ENCODE assay signal across 20 mouse cellular contexts in genomic region chr8:111961330-111961729, GRCm38 (mm10). TPM values are rescaled to one million over a fixed set of nuclear protein-coding genes. Genes with fewer than 3 reads are reported as not detected.
DNase-seq lines count a peak whose midpoint lies in the region; ATAC-seq and TF ChIP-seq lines count a peak whose summit lies in the region.
"Had no signal": no experiment of that assay in that cellular context is flagged by ENCODE, and none has a peak within 500 bp of the region (broad histone marks: within the 10 kb centered on the region; RNA-seq: fewer than 3 reads in every experiment).

No protein-coding gene starts in this region.

- no peak overlapping the region for H3K4me3 ChIP-seq in kidney, postnatal 0 days (replicated peaks; ENCODE audit: low read depth, low read length)
- no peak overlapping the region for H3K4me3 ChIP-seq in midbrain, postnatal 0 days (ENCODE audit: low read depth, low read length)
- no peak overlapping the region for H3K4me3 ChIP-seq in midbrain, embryonic 13.5 days (replicated peaks)
- no peak overlapping the region for H3K4me3 ChIP-seq in olfactory bulb, adult 2 months (ENCODE audit: insufficient read depth, low read depth, low read length)
- H3K4me3 ChIP-seq in thymus, adult 2 months (ENCODE audit: control insufficient read depth, insufficient read depth, low read length): no peak overlapping the region
- H3K4me3 ChIP-seq: embryonic facial prominence, embryonic 10.5 days; forebrain, embryonic 12.5 days; heart, embryonic 15.5 days; kidney, embryonic 15.5 days; limb, embryonic 15.5 days; neural tube, embryonic 15.5 days had no signal

- H3K4me2 ChIP-seq in kidney, postnatal 0 days (ENCODE audit: low read length): no peak overlapping the region
- no peak overlapping the region for H3K4me2 ChIP-seq in midbrain, postnatal 0 days (ENCODE audit: low read depth, low read length, poor library complexity, severe bottlenecking)
- H3K4me2 ChIP-seq in midbrain, embryonic 13.5 days (replicated peaks): no peak overlapping the region
- H3K4me2 ChIP-seq: forebrain, embryonic 12.5 days; heart, embryonic 15.5 days; kidney, embryonic 15.5 days; limb, embryonic 15.5 days; neural tube, embryonic 15.5 days had no signal

- H3K9me3 ChIP-seq in kidney, postnatal 0 days (replicated peaks; ENCODE audit: low read length): no peaks in the 10 kb centered on the region
- no peaks in the 10 kb centered on the region for H3K9me3 ChIP-seq in midbrain, postnatal 0 days (ENCODE audit: low read length)
- no peaks in the 10 kb centered on the region for H3K9me3 ChIP-seq in midbrain, embryonic 13.5 days
- H3K9me3 ChIP-seq: embryonic facial prominence, embryonic 10.5 days; forebrain, embryonic 12.5 days; G1E; heart, embryonic 15.5 days; kidney, embryonic 15.5 days; limb, embryonic 15.5 days; neural tube, embryonic 15.5 days had no signal

- TF ChIP-seq CTCF in kidney, postnatal 0 days (IDR thresholded peaks at IDR 0.05; ENCODE audit: low read depth): no peak; the same call in 1 of the 2 replicates
- TF ChIP-seq CTCF in midbrain, postnatal 0 days (IDR thresholded peaks at IDR 0.05): peak; percentile 14; the same call in 1 of the 2 replicates
- no peak for TF ChIP-seq CTCF in olfactory bulb, adult 2 months (IDR thresholded peaks at IDR 0.05; ENCODE audit: insufficient read depth, low read depth, low read length)
- no peak for TF ChIP-seq CTCF in thymus, adult 2 months (IDR thresholded peaks at IDR 0.05; ENCODE audit: borderline replicate concordance, control insufficient read depth, extremely low read depth, insufficient read depth, low read length, poor library complexity)

- no peaks in the 10 kb centered on the region for H3K4me1 ChIP-seq in kidney, postnatal 0 days (replicated peaks; ENCODE audit: insufficient read depth, low read length)
- no peaks in the 10 kb centered on the region for H3K4me1 ChIP-seq in midbrain, postnatal 0 days (ENCODE audit: insufficient read depth, low read length)
- no peaks in the 10 kb centered on the region; the same call in 1 of the 2 replicates for H3K4me1 ChIP-seq in midbrain, embryonic 13.5 days (replicated peaks)
- peaks cover 27% of the 10 kb centered on the region for H3K4me1 ChIP-seq in olfactory bulb, adult 2 months (ENCODE audit: control insufficient read depth, insufficient read depth, low read length)
- H3K4me1 ChIP-seq in thymus, adult 2 months (replicated peaks; ENCODE audit: control insufficient read depth, insufficient read depth, low read length): peaks cover under 1% of the 10 kb centered on the region
- H3K4me1 ChIP-seq: forebrain, embryonic 12.5 days; kidney, embryonic 15.5 days; neural tube, embryonic 15.5 days had no signal

- peak; percentile 10 for DNase-seq in kidney, postnatal 0 days (ENCODE audit: low spot score)
- DNase-seq in kidney, adult 9 months: no peak
- no peak for DNase-seq in midbrain, postnatal 0 days (ENCODE audit: low spot score)
- peak; percentile 65 for DNase-seq in ZHBTc4 (ENCODE audit: low read depth, low spot score)
- DNase-seq in thymus, adult 2 months: no peak
- DNase-seq: cerebellum, adult 18-20 months; gastrocnemius, postnatal 10 days; heart, postnatal 4 days; lung, postnatal 4 days; midbrain, embryonic 14.5 days had no signal

- H3K9ac ChIP-seq in kidney, postnatal 0 days (ENCODE audit: low read depth, low read length): no peak overlapping the region
- no peak overlapping the region for H3K9ac ChIP-seq in midbrain, postnatal 0 days (replicated peaks; ENCODE audit: low read length, poor library complexity, severe bottlenecking)
- no peak overlapping the region for H3K9ac ChIP-seq in midbrain, embryonic 13.5 days (replicated peaks)
- H3K9ac ChIP-seq: forebrain, embryonic 12.5 days; heart, embryonic 15.5 days; kidney, embryonic 15.5 days; limb, embryonic 15.5 days; neural tube, embryonic 15.5 days had no signal

- no peaks in the 10 kb centered on the region for H3K27me3 ChIP-seq in kidney, postnatal 0 days (ENCODE audit: insufficient read depth, low read length)
- no peaks in the 10 kb centered on the region for H3K27me3 ChIP-seq in midbrain, postnatal 0 days (ENCODE audit: insufficient read depth, low read length)
- H3K27me3 ChIP-seq in midbrain, embryonic 13.5 days: no peaks in the 10 kb centered on the region
- H3K27me3 ChIP-seq in thymus, adult 2 months (ENCODE audit: control insufficient read depth, insufficient read depth, low read length): no peaks in the 10 kb centered on the region
- H3K27me3 ChIP-seq: forebrain, embryonic 12.5 days; heart, embryonic 15.5 days; kidney, embryonic 15.5 days; limb, embryonic 15.5 days; neural tube, embryonic 15.5 days had no signal

- H3K27ac ChIP-seq in kidney, postnatal 0 days: no peak overlapping the region
- no peak overlapping the region for H3K27ac ChIP-seq in midbrain, postnatal 0 days (ENCODE audit: low read depth, low read length)
- no peak overlapping the region for H3K27ac ChIP-seq in midbrain, embryonic 13.5 days
- H3K27ac ChIP-seq in olfactory bulb, adult 2 months (ENCODE audit: insufficient read depth, low read depth, low read length): peak overlapping the region; percentile 12; the same call in 1 of the 2 replicates
- H3K27ac ChIP-seq in thymus, adult 2 months (ENCODE audit: control insufficient read depth, insufficient read depth, low read length): no peak overlapping the region
- H3K27ac ChIP-seq: embryonic facial prominence, embryonic 10.5 days; forebrain, embryonic 12.5 days; heart, embryonic 15.5 days; kidney, embryonic 15.5 days; limb, embryonic 15.5 days; neural tube, embryonic 15.5 days had no signal

- ATAC-seq in kidney, postnatal 0 days (replicated peaks; ENCODE audit: low FRiP score, low read depth): 0 out of 2 replicates have a peak, but pooled peaks have one; percentile 38
- no peak for ATAC-seq in midbrain, postnatal 0 days (ENCODE audit: low FRiP score)
- ATAC-seq in midbrain, embryonic 13.5 days: no peak
- ATAC-seq in CD4-positive, CD25-positive, alpha-beta regulatory T cell, adult 4 months: no peak

- peaks cover 17% of the 10 kb centered on the region; the same call in 1 of the 2 replicates for H3K36me3 ChIP-seq in kidney, postnatal 0 days (ENCODE audit: insufficient read depth, low read length)
- peaks cover 6% of the 10 kb centered on the region for H3K36me3 ChIP-seq in midbrain, postnatal 0 days (ENCODE audit: insufficient read depth, low read length)
- peaks cover 24% of the 10 kb centered on the region for H3K36me3 ChIP-seq in midbrain, embryonic 13.5 days
- no peaks in the 10 kb centered on the region for H3K36me3 ChIP-seq in thymus, adult 2 months (ENCODE audit: control insufficient read depth, insufficient read depth, low read length)

- WGBS in kidney, postnatal 0 days: 60% methylated on average over 3 of the region's 3 CpGs
- 81% methylated on average over 3 of the region's 3 CpGs for WGBS in midbrain, postnatal 0 days
- 70% methylated on average over 3 of the region's 3 CpGs for whole genome bisulfite sequencing in midbrain, embryonic 13.5 days
- WGBS in olfactory bulb, adult 2 months: 70% methylated on average over 3 of the region's 3 CpGs
- 72% methylated on average over 3 of the region's 3 CpGs for WGBS in thymus, adult 2 months

- no peak for TF ChIP-seq POLR2A in olfactory bulb, adult 2 months (IDR thresholded peaks at IDR 0.05; ENCODE audit: insufficient read depth, low read depth, low read length)
- no peak for TF ChIP-seq POLR2A in thymus, adult 2 months (IDR thresholded peaks at IDR 0.05; ENCODE audit: control insufficient read depth, extremely low read depth, insufficient read depth, low read length, poor library complexity)

RNA-seq across cellular contexts. Expression of gene Gabarapl2, which starts 20.8 kb away (rescaled TPM):
- polyA plus RNA-seq in kidney, postnatal 0 days (2015; fragmentation: Nextera tagmentation; extraction: Ambion mirVana): 264 and 266 TPM in 2 replicates
- total RNA-seq in midbrain, postnatal 0 days (2014; rRNA removed): 117 and 121 TPM in 2 replicates
- 459 and 469 TPM in 2 replicates for polyA plus RNA-seq in midbrain, postnatal 0 days (2015; fragmentation: Nextera tagmentation; extraction: Ambion mirVana)
- polyA plus RNA-seq in midbrain, embryonic 13.5 days (2015; fragmentation: Nextera tagmentation; extraction: Ambion mirVana): 453 and 504 TPM in 2 replicates
- not detected in 2 replicates for polyA plus RNA-seq in olfactory bulb, adult 2 months (2012; ENCODE audit: insufficient read depth, insufficient read length, low replicate concordance, missing spikeins)
- 100 to 1,000 TPM; 205 to 239 TPM for polyA plus RNA-seq in CD4-positive, CD25-positive, alpha-beta regulatory T cell, adult 4 months (2017; shearing (Covaris generic))
- 34.1 and 45.3 TPM in 2 replicates for polyA plus RNA-seq in thymus, adult 2 months (2012; rRNA removed)

RNA-seq across cellular contexts. Expression of gene Tmem231, which starts 27.6 kb away (rescaled TPM):
- 17.3 and 17.7 TPM in 2 replicates for polyA plus RNA-seq in kidney, postnatal 0 days (2015; fragmentation: Nextera tagmentation; extraction: Ambion mirVana)
- 21.3 and 23.7 TPM in 2 replicates for total RNA-seq in midbrain, postnatal 0 days (2014; rRNA removed)
- polyA plus RNA-seq in midbrain, postnatal 0 days (2015; fragmentation: Nextera tagmentation; extraction: Ambion mirVana): 17.3 and 18.7 TPM in 2 replicates
- 15.9 and 16.8 TPM in 2 replicates for polyA plus RNA-seq in midbrain, embryonic 13.5 days (2015; fragmentation: Nextera tagmentation; extraction: Ambion mirVana)
- polyA plus RNA-seq in olfactory bulb, adult 2 months (2012; ENCODE audit: insufficient read depth, insufficient read length, low replicate concordance, missing spikeins): not detected in 2 replicates
- 1 to 10 TPM; 2.5 to 3.5 TPM for polyA plus RNA-seq in CD4-positive, CD25-positive, alpha-beta regulatory T cell, adult 4 months (2017; shearing (Covaris generic))
- 2.4 and 2.8 TPM in 2 replicates for polyA plus RNA-seq in thymus, adult 2 months (2012; rRNA removed)

RNA-seq across cellular contexts. Expression of gene Adat1, which starts 30.8 kb away (rescaled TPM):
- polyA plus RNA-seq in kidney, postnatal 0 days (2015; fragmentation: Nextera tagmentation; extraction: Ambion mirVana): 5.3 and 6.1 TPM in 2 replicates
- 3.4 and 5.2 TPM in 2 replicates for total RNA-seq in midbrain, postnatal 0 days (2014; rRNA removed)
- polyA plus RNA-seq in midbrain, postnatal 0 days (2015; fragmentation: Nextera tagmentation; extraction: Ambion mirVana): 3.8 and 4.7 TPM in 2 replicates
- polyA plus RNA-seq in midbrain, embryonic 13.5 days (2015; fragmentation: Nextera tagmentation; extraction: Ambion mirVana): 8.6 and 9.5 TPM in 2 replicates
- polyA plus RNA-seq in olfactory bulb, adult 2 months (2012; ENCODE audit: insufficient read depth, insufficient read length, low replicate concordance, missing spikeins): 148 TPM in 1 of 2 replicates, not detected in the other
- polyA plus RNA-seq in CD4-positive, CD25-positive, alpha-beta regulatory T cell, adult 4 months (2017; shearing (Covaris generic)): 1 to 10 TPM; 7.9 to 8.7 TPM
- polyA plus RNA-seq in thymus, adult 2 months (2012; rRNA removed): 4.0 and 4.5 TPM in 2 replicates

RNA-seq across cellular contexts. Expression of gene Kars, which starts 49.8 kb away (rescaled TPM):
- 139 and 153 TPM in 2 replicates for polyA plus RNA-seq in kidney, postnatal 0 days (2015; fragmentation: Nextera tagmentation; extraction: Ambion mirVana)
- total RNA-seq in midbrain, postnatal 0 days (2014; rRNA removed): 88.6 and 106 TPM in 2 replicates
- polyA plus RNA-seq in midbrain, postnatal 0 days (2015; fragmentation: Nextera tagmentation; extraction: Ambion mirVana): 160 and 163 TPM in 2 replicates
- 169 and 171 TPM in 2 replicates for polyA plus RNA-seq in midbrain, embryonic 13.5 days (2015; fragmentation: Nextera tagmentation; extraction: Ambion mirVana)
- not detected in 2 replicates for polyA plus RNA-seq in olfactory bulb, adult 2 months (2012; ENCODE audit: insufficient read depth, insufficient read length, low replicate concordance, missing spikeins)
- 100 to 1,000 TPM; 166 to 286 TPM for polyA plus RNA-seq in CD4-positive, CD25-positive, alpha-beta regulatory T cell, adult 4 months (2017; shearing (Covaris generic))
- 54.5 and 63.7 TPM in 2 replicates for polyA plus RNA-seq in thymus, adult 2 months (2012; rRNA removed)

RNA-seq across cellular contexts. Expression of gene Terf2ip, which starts 49.9 kb away (rescaled TPM):
- 15.7 and 18.6 TPM in 2 replicates for polyA plus RNA-seq in kidney, postnatal 0 days (2015; fragmentation: Nextera tagmentation; extraction: Ambion mirVana)
- 55.5 and 75.0 TPM in 2 replicates for total RNA-seq in midbrain, postnatal 0 days (2014; rRNA removed)
- polyA plus RNA-seq in midbrain, postnatal 0 days (2015; fragmentation: Nextera tagmentation; extraction: Ambion mirVana): 65.4 and 74.9 TPM in 2 replicates
- 52.8 and 55.9 TPM in 2 replicates for polyA plus RNA-seq in midbrain, embryonic 13.5 days (2015; fragmentation: Nextera tagmentation; extraction: Ambion mirVana)
- polyA plus RNA-seq in olfactory bulb, adult 2 months (2012; ENCODE audit: insufficient read depth, insufficient read length, low replicate concordance, missing spikeins): not detected in 2 replicates
- polyA plus RNA-seq in CD4-positive, CD25-positive, alpha-beta regulatory T cell, adult 4 months (2017; shearing (Covaris generic)): 10 to 100 TPM in 1 of 2 experiments, 1 to 10 TPM in 1; 9.9 to 11.4 TPM
- polyA plus RNA-seq in thymus, adult 2 months (2012; rRNA removed): 13.1 and 15.7 TPM in 2 replicates

Comparison
In these comparisons a context has a peak if more than half of its experiments do, and no peak if none do; other contexts are left out.
1. DNase-seq: peak in kidney, postnatal 0 days (single experiment) and ZHBTc4 (single experiment); none in kidney, adult 9 months (single experiment), midbrain, postnatal 0 days (single experiment) and thymus, adult 2 months (single experiment).